Mouse (Mus musculus): ENCODE data around the gene Kdm2b. TPM values are rescaled to one million over a fixed set of nuclear protein-coding genes. Genes with fewer than 3 reads are reported as not detected.

Gene Kdm2b
- polyA plus RNA-seq, 1 experiment from 2014 or later: 108 TPM

DNA sequence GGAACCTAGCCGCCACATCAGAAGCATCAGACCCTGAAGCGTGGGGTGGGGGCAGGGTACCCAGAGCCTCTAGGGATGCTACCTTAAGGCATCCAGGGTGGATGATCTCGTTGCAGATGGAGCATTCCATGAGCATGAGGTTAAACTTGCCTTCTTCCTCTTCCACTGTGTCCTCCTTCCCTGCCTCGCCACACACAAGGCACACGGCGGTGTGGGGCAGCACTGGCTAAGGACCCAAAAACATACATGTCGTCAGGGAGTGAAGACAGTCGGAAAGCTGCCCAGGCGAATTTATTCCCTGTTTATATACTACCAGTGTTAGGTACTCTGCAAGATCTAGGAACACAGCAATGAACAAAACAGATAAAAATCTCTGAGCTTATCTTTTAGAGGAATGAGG is 106.4 kb downstream of the Kdm2b start:
- no peaks in the 10 kb centered on the region for H3K9me3 ChIP-seq (replicated peaks)
- no peaks in the 10 kb centered on the region for H3K27me3 ChIP-seq
- peaks cover 17% of the 10 kb centered on the region for H3K4me1 ChIP-seq
- no peak for ATAC-seq
- H3K36me3 ChIP-seq (ENCODE audit: poor library complexity, severe bottlenecking): peaks cover 52% of the 10 kb centered on the region
- H3K9ac ChIP-seq: no peak overlapping the region
- 83% methylated on average over 9 of the region's 9 CpGs for WGBS
- no peak overlapping the region for H3K4me2 ChIP-seq
- no peak overlapping the region for H3K4me3 ChIP-seq
- no peak overlapping the region for H3K27ac ChIP-seq

DNA sequence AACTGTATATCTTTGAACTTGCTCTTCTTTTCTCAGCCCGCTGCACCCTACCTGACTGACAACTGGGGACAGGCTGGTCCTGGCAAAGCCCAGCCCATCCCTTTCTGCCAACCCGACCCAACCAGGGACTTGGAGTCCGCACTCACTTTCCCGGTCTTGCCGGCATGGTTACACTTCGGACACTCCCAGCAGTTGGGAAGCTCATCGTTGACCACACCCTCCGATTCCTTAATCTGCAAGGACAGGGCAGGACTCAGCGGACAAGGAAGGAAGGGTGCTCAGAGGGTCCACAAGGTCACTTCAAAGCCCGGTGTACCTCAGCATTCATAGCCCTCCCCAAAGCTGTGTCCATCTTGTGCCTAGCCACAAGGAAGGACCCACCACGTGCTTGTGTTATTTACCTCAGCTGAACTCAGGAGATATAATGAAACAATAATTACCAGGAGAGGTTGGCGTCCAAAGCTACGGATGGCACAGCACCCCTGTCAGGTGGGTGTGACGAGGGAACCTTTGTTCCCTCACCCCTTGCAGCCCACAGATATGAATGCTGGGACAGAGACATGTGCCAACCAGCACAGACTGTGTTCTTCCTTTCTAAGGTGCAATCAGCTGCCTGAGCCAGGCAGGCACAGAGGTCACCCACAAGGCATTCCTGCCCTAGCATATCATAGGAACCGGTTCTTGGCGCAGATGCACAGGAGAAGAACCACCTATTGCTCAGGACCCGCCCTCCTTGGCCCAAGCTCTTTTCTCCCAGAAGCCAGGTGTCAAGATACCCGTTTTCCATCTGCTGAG is 107.2 kb downstream of the Kdm2b start:
- Histone ChIP-seq H3K9ac (no peak overlapping the region), H3K4me1 (peaks cover 9% of the 10 kb centered on the region), H3K4me2 (no peak overlapping the region), H3K27ac (no peak overlapping the region), H3K9me3 (replicated peaks) (no peaks in the 10 kb centered on the region), H3K36me3 (ENCODE audit: poor library complexity, severe bottlenecking) (peaks cover 53% of the 10 kb centered on the region), H3K4me3 (no peak overlapping the region), H3K27me3 (no peaks in the 10 kb centered on the region)
- whole genome bisulfite sequencing: 92% methylated on average over 18 of the region's 18 CpGs
- no peak for ATAC-seq

DNA sequence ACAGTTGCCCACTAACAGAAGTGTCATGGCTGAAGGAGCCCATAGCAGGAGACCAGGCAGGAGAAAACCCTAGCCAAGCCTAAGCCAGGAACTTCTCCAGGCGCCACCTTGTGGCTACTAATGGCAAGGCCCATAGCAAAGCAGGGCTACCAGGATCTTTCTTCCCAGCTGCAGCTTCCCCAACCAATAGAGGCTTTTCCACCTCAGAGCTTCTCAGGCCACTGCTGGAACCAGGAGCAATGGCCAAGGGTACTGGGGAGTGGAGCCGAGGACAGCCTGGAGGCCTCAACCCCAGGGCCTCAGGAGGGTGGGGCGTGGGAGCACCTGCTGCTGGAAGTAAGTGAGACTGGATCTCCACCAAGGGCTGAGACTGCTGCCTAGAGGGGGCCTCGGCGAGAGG is 108.3 kb downstream of the Kdm2b start:
- no peak overlapping the region; the same call in none of the 2 replicates for H3K27ac ChIP-seq
- H3K9ac ChIP-seq: no peak overlapping the region
- 54% methylated on average over 5 of the region's 5 CpGs for WGBS
- H3K36me3 ChIP-seq (ENCODE audit: poor library complexity, severe bottlenecking): peaks cover 64% of the 10 kb centered on the region
- H3K9me3 ChIP-seq (replicated peaks): no peaks in the 10 kb centered on the region
- no peaks in the 10 kb centered on the region for H3K27me3 ChIP-seq
- H3K4me3 ChIP-seq: no peak overlapping the region
- no peak overlapping the region for H3K4me2 ChIP-seq
- ATAC-seq: peak; percentile 69
- 0 out of 2 replicates have a peak, but pooled peaks cover 4% of the 10 kb centered on the region for H3K4me1 ChIP-seq

- H3K4me1 ChIP-seq: 0 out of 2 replicates have a peak, but pooled peaks cover 4% of the 10 kb centered on the region
- no peak overlapping the region for H3K4me2 ChIP-seq
- H3K27me3 ChIP-seq: no peaks in the 10 kb centered on the region
- H3K9me3 ChIP-seq (replicated peaks): no peaks in the 10 kb centered on the region
- H3K36me3 ChIP-seq (ENCODE audit: poor library complexity, severe bottlenecking): peaks cover 69% of the 10 kb centered on the region
- WGBS: 94% methylated on average over 37 of the region's 37 CpGs
- no peak overlapping the region for H3K4me3 ChIP-seq
- no peak for ATAC-seq
- H3K27ac ChIP-seq: no peak overlapping the region
- H3K9ac ChIP-seq: 0 out of 2 replicates have a peak overlapping the region, but pooled peaks have one; percentile 3
Observed at GRCm38 (mm10) chr5:122880241-122880980, 109.2 kb downstream of the Kdm2b start.

DNA sequence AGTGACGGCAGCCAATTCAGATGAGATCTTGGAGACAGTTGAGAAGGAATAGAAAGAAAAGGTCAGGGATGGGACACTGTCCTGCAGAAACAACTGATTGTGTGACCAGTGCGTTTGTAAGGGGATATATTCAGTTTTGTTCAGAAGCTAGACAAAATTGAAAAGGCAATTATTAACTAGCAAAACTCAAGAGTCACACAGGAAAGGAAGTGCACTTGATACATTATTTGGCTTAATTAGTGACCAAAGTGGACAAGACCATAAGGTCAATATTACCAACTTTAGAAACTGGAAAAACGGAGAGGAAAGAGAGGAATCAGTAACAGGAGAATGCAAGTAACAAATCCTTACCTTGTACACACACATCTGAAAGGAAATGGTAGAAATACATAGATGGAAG is 113.0 kb downstream of the Kdm2b start:
- Histone ChIP-seq H3K4me3 (no peak overlapping the region), H3K36me3 (ENCODE audit: poor library complexity, severe bottlenecking) (peaks cover 84% of the 10 kb centered on the region), H3K4me1 (no peaks in the 10 kb centered on the region), H3K9me3 (replicated peaks) (no peaks in the 10 kb centered on the region), H3K4me2 (no peak overlapping the region), H3K27me3 (no peaks in the 10 kb centered on the region), H3K9ac (no peak overlapping the region), H3K27ac (no peak overlapping the region)
- no peak for ATAC-seq
- 84% methylated on average over 3 of the region's 3 CpGs for WGBS

DNA sequence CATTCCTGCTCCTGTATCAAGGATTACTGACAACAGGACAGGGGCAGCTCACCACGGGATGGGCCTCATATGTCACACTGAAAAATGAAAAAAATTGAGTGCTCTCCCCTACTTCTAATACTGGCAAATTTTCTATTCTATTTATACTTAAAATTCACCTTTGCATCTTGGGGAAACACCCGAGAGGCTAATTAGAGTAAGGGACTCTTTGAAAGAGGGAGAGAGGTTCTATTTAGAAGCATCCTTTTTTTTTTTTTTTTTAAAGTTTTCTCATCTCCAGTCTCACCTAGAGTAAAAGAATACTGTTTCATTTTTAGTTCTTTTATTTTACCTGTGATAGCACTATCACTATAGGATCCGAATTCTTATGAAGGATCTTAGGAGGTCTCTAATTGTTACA is 115.3 kb downstream of the Kdm2b start:
- 91% methylated on average over 3 of the region's 3 CpGs for WGBS
- H3K27me3 ChIP-seq: no peaks in the 10 kb centered on the region
- peaks cover 73% of the 10 kb centered on the region for H3K36me3 ChIP-seq (ENCODE audit: poor library complexity, severe bottlenecking)
- H3K9me3 ChIP-seq (replicated peaks): no peaks in the 10 kb centered on the region
- no peak overlapping the region for H3K4me2 ChIP-seq
- H3K4me1 ChIP-seq: no peaks in the 10 kb centered on the region
- ATAC-seq: no peak
- H3K9ac ChIP-seq: no peak overlapping the region
- H3K27ac ChIP-seq: no peak overlapping the region
- H3K4me3 ChIP-seq: no peak overlapping the region

DNA sequence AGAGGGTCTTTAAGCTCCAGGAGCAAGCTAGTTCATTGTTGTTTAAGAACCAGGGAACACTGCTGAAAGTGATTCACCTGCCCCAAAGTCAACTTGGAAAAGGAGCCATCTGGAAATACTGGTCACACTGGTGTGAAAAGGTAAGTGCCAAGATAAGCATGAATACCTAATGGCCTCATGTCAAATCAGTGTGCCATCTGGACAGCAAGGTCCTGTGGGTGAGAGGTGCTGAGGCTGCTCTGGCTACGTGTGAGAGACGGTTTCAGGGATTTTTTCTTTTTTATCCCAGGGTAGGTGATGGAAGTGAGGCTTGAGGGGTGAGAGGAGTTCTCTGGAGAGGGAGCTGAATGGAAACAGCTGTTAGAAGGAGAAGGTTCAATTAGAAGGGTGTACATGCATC is 116.0 kb downstream of the Kdm2b start:
- H3K4me2 ChIP-seq: no peak overlapping the region
- peaks cover 70% of the 10 kb centered on the region for H3K36me3 ChIP-seq (ENCODE audit: poor library complexity, severe bottlenecking)

DNA sequence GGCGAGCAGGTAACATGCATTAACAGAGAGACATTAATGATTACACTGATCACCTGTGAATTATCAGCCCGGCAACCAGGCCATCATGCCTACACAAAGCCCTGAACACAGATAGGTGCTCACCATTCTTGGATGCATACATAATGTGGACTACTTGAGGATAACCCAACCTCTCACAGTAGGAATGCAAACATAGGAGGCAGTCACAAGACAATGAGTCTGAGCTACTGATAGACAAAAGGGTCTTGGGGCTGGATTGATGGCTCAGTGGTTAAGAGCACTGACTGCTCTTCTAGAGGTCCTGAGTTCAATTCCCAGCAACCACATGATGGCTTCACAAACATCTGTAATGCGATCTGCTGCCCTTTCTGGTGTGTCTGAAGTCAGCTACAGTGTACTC is 117.0 kb downstream of the Kdm2b start:
- H3K27me3 ChIP-seq: no peaks in the 10 kb centered on the region
- H3K9me3 ChIP-seq (replicated peaks): no peaks in the 10 kb centered on the region
- no peaks in the 10 kb centered on the region for H3K4me1 ChIP-seq
- peaks cover 70% of the 10 kb centered on the region for H3K36me3 ChIP-seq (ENCODE audit: poor library complexity, severe bottlenecking)
- H3K27ac ChIP-seq: no peak overlapping the region
- no peak overlapping the region for H3K4me2 ChIP-seq
- ATAC-seq: no peak
- H3K9ac ChIP-seq: no peak overlapping the region
- WGBS: 95% methylated on average over 3 of the region's 3 CpGs
- H3K4me3 ChIP-seq: no peak overlapping the region

More for the DNA sequence above, 116.0 kb downstream of the Kdm2b start:
- no peak for ATAC-seq
- 76% methylated on average over 2 of the region's 2 CpGs for whole genome bisulfite sequencing
- H3K4me1 ChIP-seq: no peaks in the 10 kb centered on the region
- H3K4me3 ChIP-seq: no peak overlapping the region
- no peaks in the 10 kb centered on the region for H3K9me3 ChIP-seq (replicated peaks)
- no peaks in the 10 kb centered on the region for H3K27me3 ChIP-seq
- no peak overlapping the region for H3K27ac ChIP-seq
- no peak overlapping the region for H3K9ac ChIP-seq

GRCm38 (mm10) chr5:122863053-122863452 is 126.6 kb downstream of the Kdm2b start:
- 93% methylated on average over 2 of the region's 2 CpGs for WGBS
- Histone ChIP-seq H3K4me1 (no peaks in the 10 kb centered on the region), H3K36me3 (ENCODE audit: poor library complexity, severe bottlenecking) (peaks cover 55% of the 10 kb centered on the region), H3K9ac (no peak overlapping the region), H3K9me3 (replicated peaks) (no peaks in the 10 kb centered on the region), H3K4me3 (no peak overlapping the region), H3K4me2 (no peak overlapping the region), H3K27ac (no peak overlapping the region), H3K27me3 (no peaks in the 10 kb centered on the region)
- ATAC-seq: no peak

- WGBS: 86% methylated on average over 3 of the region's 3 CpGs
Observed at GRCm38 (mm10) chr5:122855858-122856257, 133.8 kb downstream of the Kdm2b start.

GRCm38 (mm10) chr5:122852611-122853010 is 137.0 kb downstream of the Kdm2b start:
- no peaks in the 10 kb centered on the region for H3K27me3 ChIP-seq
- H3K9me3 ChIP-seq (replicated peaks): no peaks in the 10 kb centered on the region
- peaks cover 25% of the 10 kb centered on the region for H3K4me1 ChIP-seq
- WGBS: 93% methylated on average over 2 of the region's 2 CpGs
- no peak overlapping the region for H3K9ac ChIP-seq
- H3K4me3 ChIP-seq: no peak overlapping the region
- H3K4me2 ChIP-seq: no peak overlapping the region
- no peaks in the 10 kb centered on the region for H3K36me3 ChIP-seq (ENCODE audit: poor library complexity, severe bottlenecking)
- H3K27ac ChIP-seq: no peak overlapping the region
- no peak for ATAC-seq

More at GRCm38 (mm10) chr5:122855858-122856257, 133.8 kb downstream of the Kdm2b start:
- H3K4me2 ChIP-seq: no peak overlapping the region
- no peaks in the 10 kb centered on the region for H3K9me3 ChIP-seq (replicated peaks)
- H3K4me3 ChIP-seq: no peak overlapping the region
- no peak overlapping the region for H3K9ac ChIP-seq
- H3K27me3 ChIP-seq: no peaks in the 10 kb centered on the region
- H3K4me1 ChIP-seq: peaks cover 12% of the 10 kb centered on the region
- H3K27ac ChIP-seq: no peak overlapping the region
- no peak for ATAC-seq
- no peaks in the 10 kb centered on the region for H3K36me3 ChIP-seq (ENCODE audit: poor library complexity, severe bottlenecking)

- peak overlapping the region; percentile 80 for H3K4me3 ChIP-seq
- under 1% methylated on average over 38 of the region's 38 CpGs for WGBS
- peak overlapping the region; percentile 95 for H3K4me2 ChIP-seq
- H3K9me3 ChIP-seq (replicated peaks): no peaks in the 10 kb centered on the region
- ATAC-seq: peak; percentile 81
- H3K36me3 ChIP-seq (ENCODE audit: poor library complexity, severe bottlenecking): no peaks in the 10 kb centered on the region
- no peaks in the 10 kb centered on the region for H3K27me3 ChIP-seq
- peak overlapping the region; percentile 93 for H3K27ac ChIP-seq
- H3K9ac ChIP-seq: peak overlapping the region; percentile 96
- H3K4me1 ChIP-seq: peaks cover 25% of the 10 kb centered on the region
Observed at GRCm38 (mm10) chr5:122850319-122851002, 139.2 kb downstream of the Kdm2b start.
